Mouse (Mus musculus) hindbrain, embryonic 14.5 days (tissue): ENCODE data around the gene Trrap. TPM values are rescaled to one million over a fixed set of nuclear protein-coding genes. Genes with fewer than 3 reads are reported as not detected.

Source experiments
- ATAC-seq: fragments of 200-750 bp; cut with Nextera tagmentation; 2 replicates; pipeline ENCODE4 v1.8.0; 2017; ENCODE audit warnings: moderate number of reproducible peaks, mild to moderate bottlenecking, moderate TSS enrichment, moderate library complexity; ENCODE audit not compliant: low FRiP score
- DNase-seq: peaks from one replicate; pipeline ENCODE4 v3.0.0-alpha.2; 2015; ENCODE audit warnings: low spot score
- H3K27ac ChIP-seq: fragments of 300-500 bp; sonication (generic); 2 replicates; pipeline ENCODE4 v1.5.1; 2014; ENCODE audit warnings: mild to moderate bottlenecking, moderate library complexity
- H3K27me3 ChIP-seq: fragments of 300-500 bp; sonication (generic); 2 replicates; pipeline ENCODE4 v1.6.1; 2014; ENCODE audit warnings: mild to moderate bottlenecking, low read length, mixed read lengths; ENCODE audit not compliant: control insufficient read depth, insufficient read depth
- H3K36me3 ChIP-seq: fragments of 300-500 bp; sonication (generic); replicated peaks from 2 replicates; pipeline ENCODE4 v1.6.1; 2014; ENCODE audit not compliant: control insufficient read depth, insufficient read depth
- H3K4me1 ChIP-seq: fragments of 300-500 bp; sonication (generic); replicated peaks from 2 replicates; pipeline ENCODE4 v1.6.1; 2014; ENCODE audit warnings: antibody characterized with exemption, low read length, mixed read lengths; ENCODE audit not compliant: control insufficient read depth, insufficient read depth
- H3K4me2 ChIP-seq: fragments of 300-500 bp; sonication (generic); replicated peaks from 2 replicates; pipeline ENCODE4 v1.6.1; 2014; ENCODE audit warnings: mild to moderate bottlenecking, moderate library complexity
- H3K4me3 ChIP-seq: fragments of 300-500 bp; sonication (generic); replicated peaks from 2 replicates; pipeline ENCODE4 v1.5.1; 2014; ENCODE audit warnings: mild to moderate bottlenecking, low read length
- H3K9ac ChIP-seq: fragments of 300-500 bp; sonication (generic); 2 replicates; pipeline ENCODE4 v1.6.1; 2014
- H3K9me3 ChIP-seq: fragments of 300-500 bp; sonication (generic); 2 replicates; pipeline ENCODE4 v1.6.1; 2016; ENCODE audit warnings: low read length; ENCODE audit not compliant: control insufficient read depth
- WGBS: fragments of 180-500 bp; shearing (Covaris S2); extraction: QIAGEN DNeasy Blood & Tissue Kit; methylation state at CpG from one replicate; pipeline ENCODE4 v1.1.7; 2014; 5-methylcytosine and 5-hydroxymethylcytosine counted together
- polyA plus RNA-seq: library from polyadenylated mRNA; unstranded; fragments of >200 nt; fragmentation: Nextera tagmentation; extraction: Ambion mirVana; gene quantifications from 2 replicates; pipeline ENCODE4 v1.2.1, GENCODE M21; 2014

Trrap gene
- polyA plus RNA-seq, 1 experiment from 2014 or later: 86.6 TPM

DNA sequence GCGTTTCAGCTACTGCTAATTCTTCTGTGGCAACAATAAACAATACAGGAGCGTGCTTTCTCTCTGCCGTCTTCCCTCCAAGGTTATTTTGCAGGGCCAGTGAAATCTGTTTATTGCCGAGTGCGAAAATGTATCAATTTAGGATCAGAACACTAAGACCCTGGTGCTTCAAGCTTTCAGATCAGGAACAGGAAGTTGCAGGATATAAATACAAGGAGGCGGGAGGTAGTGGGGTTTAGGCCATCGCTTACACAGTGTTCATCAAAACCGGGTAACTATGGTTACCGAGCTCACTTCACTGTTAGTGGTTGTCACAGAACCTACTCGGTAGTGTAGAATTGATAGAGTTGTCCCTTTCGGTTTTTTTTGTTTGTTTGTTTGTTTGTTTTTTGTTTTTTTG lies 886 bp upstream of the Trrap start:
- Histone ChIP-seq H3K9me3 (no peaks in the 10 kb centered on the region), H3K4me1 (peaks cover 11% of the 10 kb centered on the region), H3K36me3 (peaks cover 13% of the 10 kb centered on the region; the same call in 1 of the 2 replicates), H3K27me3 (no peaks in the 10 kb centered on the region), H3K4me2 (no peak overlapping the region), H3K9ac (no peak overlapping the region), H3K27ac (no peak overlapping the region), H3K4me3 (no peak overlapping the region)
- WGBS: 90% methylated on average over 11 of the region's 11 CpGs
- ATAC-seq (no peak), DNase-seq (no peak)

GRCm38 (mm10) chr5:144767911-144768841 lies 644 bp downstream of the Trrap start:
- H3K4me1 ChIP-seq: peaks cover 11% of the 10 kb centered on the region
- peak overlapping the region; percentile 80 for H3K9ac ChIP-seq
- H3K27me3 ChIP-seq: no peaks in the 10 kb centered on the region
- peak; percentile 91 for ATAC-seq
- peak; percentile 92 for DNase-seq
- H3K4me2 ChIP-seq: peak overlapping the region; percentile 80
- no peaks in the 10 kb centered on the region for H3K9me3 ChIP-seq
- H3K4me3 ChIP-seq: peak overlapping the region; percentile 60
- H3K27ac ChIP-seq: peak overlapping the region; percentile 96
- WGBS: under 1% methylated on average over 91 of the region's 92 CpGs
- H3K36me3 ChIP-seq: peaks cover 25% of the 10 kb centered on the region

DNA sequence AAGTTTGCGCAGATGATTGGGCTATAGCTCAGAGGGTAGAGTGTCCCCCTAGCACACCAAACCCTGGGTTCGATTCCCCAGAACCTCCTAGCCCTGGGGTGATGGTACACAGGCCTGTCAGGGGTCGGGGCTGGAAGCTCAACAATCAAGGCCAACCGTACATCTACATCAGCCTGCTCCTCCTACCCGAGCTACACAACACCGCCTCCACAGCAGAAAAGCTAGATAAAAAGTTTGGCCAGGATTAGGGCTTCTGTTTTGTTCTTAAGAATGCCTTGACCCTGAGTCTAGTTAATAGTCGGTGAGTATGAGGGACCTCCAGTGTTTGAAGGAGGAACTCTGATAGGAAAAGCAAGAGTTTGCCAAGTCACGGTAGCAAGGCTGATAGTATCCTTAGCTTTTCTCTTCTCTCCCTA lies 1.5 kb downstream of the Trrap start:
- no peak for DNase-seq
- ATAC-seq: 0 out of 2 replicates have a peak, but pooled peaks have one; percentile 6

DNA sequence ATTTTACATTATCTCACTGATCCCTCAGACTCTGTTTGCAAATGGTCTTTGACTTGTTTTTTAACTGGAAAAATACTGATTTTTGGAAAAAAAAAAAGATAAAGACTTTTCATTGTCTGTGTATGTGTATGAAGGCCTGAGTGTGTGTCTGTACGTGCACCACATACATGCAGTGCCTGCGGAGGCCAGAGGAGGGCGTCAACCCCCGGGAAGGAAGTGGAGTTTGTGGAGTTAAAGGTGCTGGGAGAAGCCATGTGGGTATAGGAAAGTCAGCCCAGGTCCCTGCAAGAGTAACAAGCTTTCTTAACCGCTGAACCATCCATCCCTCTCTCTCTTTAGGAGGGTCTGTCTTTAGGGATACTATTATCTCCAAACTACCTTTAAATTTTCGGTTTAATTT lies 5.7 kb downstream of the Trrap start:
- Histone ChIP-seq H3K36me3 (peaks cover 74% of the 10 kb centered on the region), H3K9ac (no peak overlapping the region), H3K4me1 (peaks cover 11% of the 10 kb centered on the region), H3K9me3 (no peaks in the 10 kb centered on the region), H3K27ac (no peak overlapping the region), H3K27me3 (no peaks in the 10 kb centered on the region), H3K4me2 (no peak overlapping the region), H3K4me3 (no peak overlapping the region)
- ATAC-seq (no peak), DNase-seq (no peak)
- WGBS: 94% methylated on average over 6 of the region's 6 CpGs

More for the DNA sequence above, 1.5 kb downstream of the Trrap start:
- Histone ChIP-seq H3K27ac (peak overlapping the region; percentile 96), H3K27me3 (no peaks in the 10 kb centered on the region), H3K9me3 (no peaks in the 10 kb centered on the region), H3K36me3 (peaks cover 34% of the 10 kb centered on the region), H3K9ac (peak overlapping the region; percentile 80), H3K4me3 (peak overlapping the region; percentile 60), H3K4me1 (peaks cover 11% of the 10 kb centered on the region), H3K4me2 (peak overlapping the region; percentile 80)
- 32% methylated on average over 8 of the region's 8 CpGs for WGBS

DNA sequence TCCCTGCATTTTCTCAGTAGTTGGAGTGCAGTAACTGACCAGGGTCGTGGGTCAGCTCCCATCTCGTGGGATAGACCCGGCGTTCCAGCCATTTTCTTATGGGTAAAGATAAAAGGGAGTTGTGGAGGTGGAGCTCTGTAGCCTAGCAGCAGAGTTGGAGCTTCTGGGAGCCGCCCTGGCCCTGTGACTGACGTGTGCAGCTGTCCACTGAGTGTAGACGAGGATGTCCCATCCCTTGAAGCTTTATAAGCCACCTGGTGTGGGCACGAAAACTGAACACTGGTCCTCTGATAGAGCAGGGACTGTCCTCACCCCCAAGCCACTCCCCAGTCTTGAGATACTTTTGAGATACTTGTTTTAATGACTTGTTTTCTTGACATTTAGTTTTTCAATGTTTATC lies 13.1 kb downstream of the Trrap start:
- no peak overlapping the region for H3K9ac ChIP-seq
- no peaks in the 10 kb centered on the region for H3K9me3 ChIP-seq
- H3K36me3 ChIP-seq: peaks cover 99% of the 10 kb centered on the region
- no peak overlapping the region for H3K4me3 ChIP-seq
- no peak overlapping the region for H3K27ac ChIP-seq
- ATAC-seq: no peak
- no peak overlapping the region for H3K4me2 ChIP-seq
- no peak for DNase-seq
- no peaks in the 10 kb centered on the region for H3K4me1 ChIP-seq
- WGBS: 86% methylated on average over 8 of the region's 8 CpGs
- H3K27me3 ChIP-seq: no peaks in the 10 kb centered on the region

DNA sequence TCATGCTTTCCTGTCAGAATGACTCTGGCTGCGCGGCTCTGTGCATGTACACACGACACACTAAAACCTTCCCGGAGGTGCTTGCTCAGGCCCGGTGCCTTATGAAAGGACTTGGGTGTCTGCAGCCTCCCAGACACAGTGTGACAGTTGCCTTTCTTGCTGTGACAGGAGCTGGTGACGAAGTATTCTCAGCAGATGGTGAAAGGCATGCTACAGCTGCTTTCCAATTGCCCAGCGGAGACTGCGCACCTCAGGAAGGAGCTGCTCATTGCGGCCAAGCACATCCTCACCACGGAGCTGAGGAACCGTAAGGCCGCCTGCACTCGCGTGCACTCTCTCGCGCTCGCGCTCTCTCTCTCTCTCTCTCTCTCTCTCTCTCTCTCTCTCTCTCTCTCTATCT lies 18.9 kb downstream of the Trrap start:
- Histone ChIP-seq H3K27ac (no peak overlapping the region), H3K36me3 (peaks cover 99% of the 10 kb centered on the region), H3K4me3 (no peak overlapping the region), H3K4me2 (no peak overlapping the region), H3K4me1 (no peaks in the 10 kb centered on the region), H3K9ac (no peak overlapping the region), H3K27me3 (no peaks in the 10 kb centered on the region), H3K9me3 (no peaks in the 10 kb centered on the region)
- no peak for DNase-seq
- no peak for ATAC-seq
- 96% methylated on average over 18 of the region's 18 CpGs for WGBS

DNA sequence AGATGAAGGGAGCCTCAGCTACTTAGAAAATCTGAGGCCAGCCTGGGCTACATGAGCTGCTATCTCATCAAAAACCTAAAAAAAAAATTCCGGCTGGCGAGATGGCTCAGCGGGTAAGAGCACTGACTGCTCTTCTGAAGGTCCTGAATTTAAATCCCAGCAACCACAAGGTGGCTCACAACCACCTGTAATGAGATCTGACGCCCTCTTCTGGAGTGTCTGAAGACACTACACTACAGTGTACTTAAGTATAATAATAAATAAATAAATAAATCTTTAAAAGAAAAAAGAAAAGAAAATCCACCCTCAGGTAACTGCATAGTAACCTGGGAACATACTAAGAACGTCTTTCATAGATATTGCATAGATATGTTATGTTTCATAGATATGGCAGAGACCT lies 25.8 kb downstream of the Trrap start:
- H3K27ac ChIP-seq: no peak overlapping the region
- H3K4me2 ChIP-seq: no peak overlapping the region
- no peak for DNase-seq
- WGBS: 87% methylated on average over 5 of the region's 5 CpGs
- H3K27me3 ChIP-seq: no peaks in the 10 kb centered on the region
- no peaks in the 10 kb centered on the region for H3K9me3 ChIP-seq
- no peaks in the 10 kb centered on the region for H3K4me1 ChIP-seq
- peaks cover 99% of the 10 kb centered on the region for H3K36me3 ChIP-seq
- H3K9ac ChIP-seq: no peak overlapping the region
- no peak overlapping the region for H3K4me3 ChIP-seq
- ATAC-seq: no peak

DNA sequence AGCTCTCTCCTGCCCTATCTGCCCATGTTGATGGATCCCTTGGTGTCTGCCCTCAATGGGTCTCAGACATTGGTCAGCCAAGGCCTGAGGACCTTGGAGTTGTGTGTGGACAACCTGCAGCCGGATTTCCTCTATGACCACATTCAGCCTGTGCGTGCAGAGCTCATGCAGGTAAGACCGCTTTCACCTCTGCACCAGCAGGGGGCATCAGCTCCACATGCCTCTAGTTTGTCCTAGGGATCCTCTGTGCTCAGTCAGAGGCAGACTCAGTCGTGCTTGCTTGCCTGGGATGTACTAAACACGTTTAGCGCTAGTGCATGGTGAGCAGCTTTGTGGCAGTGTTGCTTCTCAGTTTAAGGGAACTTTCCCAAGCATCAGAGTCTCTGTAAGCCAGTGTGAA lies 27.2 kb downstream of the Trrap start:
- Histone ChIP-seq H3K27me3 (no peaks in the 10 kb centered on the region), H3K4me1 (no peaks in the 10 kb centered on the region), H3K27ac (no peak overlapping the region), H3K4me2 (no peak overlapping the region), H3K9me3 (no peaks in the 10 kb centered on the region), H3K4me3 (no peak overlapping the region), H3K36me3 (peaks cover 99% of the 10 kb centered on the region), H3K9ac (no peak overlapping the region)
- DNase-seq (peak; percentile 26), ATAC-seq (no peak)
- whole genome bisulfite sequencing: 80% methylated on average over 6 of the region's 6 CpGs

- no peak for DNase-seq
- H3K27me3 ChIP-seq: no peaks in the 10 kb centered on the region
- peaks cover 99% of the 10 kb centered on the region for H3K36me3 ChIP-seq
- no peak overlapping the region for H3K27ac ChIP-seq
- H3K4me2 ChIP-seq: no peak overlapping the region
- no peak overlapping the region for H3K9ac ChIP-seq
- H3K4me3 ChIP-seq: no peak overlapping the region
- no peak for ATAC-seq
- H3K9me3 ChIP-seq: no peaks in the 10 kb centered on the region
- 94% methylated on average over 7 of the region's 7 CpGs for WGBS
- no peaks in the 10 kb centered on the region for H3K4me1 ChIP-seq
These were observed 29.6 kb downstream of the Trrap start for GRCm38 (mm10) chr5:144797116-144797515.
